Mouse (Mus musculus) frontal cortex, postnatal 36 days (tissue): ENCODE data around the gene Kxd1.

Source experiments
- DNase-seq, 2 experiments: peaks; one replicate each; pipeline ENCODE4 v3.0.0; 2022; ENCODE audit warnings: low spot score in 2 of 2

Kxd1 gene

DNA sequence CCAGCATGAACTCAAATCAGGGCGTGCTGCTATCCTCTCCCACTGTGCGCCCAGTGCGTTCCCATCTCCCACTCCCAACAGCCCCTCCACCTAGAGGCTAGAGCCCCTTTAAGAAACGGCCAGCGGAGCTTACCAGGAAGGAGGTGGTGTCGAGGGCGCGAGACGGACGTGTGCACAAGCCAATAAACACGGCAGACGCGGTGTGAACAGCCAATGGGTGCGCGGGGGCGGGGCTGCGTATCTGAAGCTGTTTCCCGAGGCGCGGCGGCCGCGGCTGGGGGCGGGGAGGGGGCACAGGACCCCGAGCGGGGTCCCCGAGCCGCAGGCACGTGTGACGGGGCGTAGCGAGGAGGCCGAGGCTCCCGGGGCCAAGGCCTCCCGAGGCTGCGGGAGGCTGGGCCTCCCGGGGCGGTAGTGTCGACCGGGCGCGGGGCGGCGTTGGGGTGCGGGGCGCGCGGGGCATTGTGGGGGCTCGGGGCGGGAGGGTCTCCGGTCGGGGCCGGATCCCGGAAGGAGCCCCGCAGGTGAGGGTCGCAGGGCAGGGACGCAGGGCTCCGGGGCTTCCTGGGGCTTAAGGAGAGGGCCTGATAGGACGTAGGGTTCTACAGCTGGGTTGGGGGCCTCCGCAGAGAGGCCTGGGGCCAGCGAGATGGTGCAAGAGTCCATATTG is at the start of gene Kxd1, which contains the start of gene Fkbp8:
Gene Kxd1, minus strand, starts transcription at position 445 of the 670 bp plus-strand sequence.
Gene Fkbp8, plus strand, starts transcription at position 213 of the 670 bp plus-strand sequence.
- peak; percentile 99 to 100 for DNase-seq

DNA sequence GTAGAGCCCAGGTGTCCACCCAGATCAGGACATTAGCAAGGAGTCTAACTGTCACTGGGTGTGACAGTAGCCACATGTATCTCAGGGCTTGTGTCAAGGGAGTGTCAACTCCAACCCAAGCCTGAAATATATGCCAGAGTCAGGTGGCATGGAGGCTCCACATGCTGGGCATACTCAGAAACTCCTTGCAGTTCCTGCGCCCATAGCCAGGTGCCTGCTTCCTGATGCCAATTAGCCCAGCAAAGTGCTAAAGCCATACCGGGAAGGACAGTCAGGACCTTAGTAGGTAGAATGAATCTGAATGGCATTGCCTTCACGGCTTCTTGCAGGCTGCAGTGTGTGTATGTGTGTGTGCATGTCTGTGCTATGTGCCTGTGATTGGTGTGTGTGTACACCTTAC is 49.5 kb upstream of the Kxd1 start:
- no peak for DNase-seq

DNA sequence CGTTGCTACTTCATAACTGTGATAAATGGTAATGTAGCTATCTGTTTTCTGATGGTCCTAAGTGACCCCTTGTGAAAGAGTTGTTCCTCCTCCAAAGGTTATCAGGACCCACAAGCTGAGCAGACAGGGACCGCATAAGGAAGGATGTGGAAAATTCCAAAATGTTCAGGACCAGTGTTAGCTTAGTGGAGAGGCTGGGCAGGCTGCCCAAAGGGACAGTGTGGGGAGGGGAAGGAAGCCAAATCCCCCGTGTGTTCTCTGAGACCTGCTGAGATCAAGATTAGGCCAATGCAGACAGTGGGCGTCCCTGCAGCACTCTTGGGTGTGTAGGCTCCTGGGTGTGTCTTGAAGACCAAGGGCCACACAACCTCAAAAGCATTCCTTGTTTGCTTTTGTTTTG is 47.2 kb upstream of the Kxd1 start:
- no peak for DNase-seq

DNA sequence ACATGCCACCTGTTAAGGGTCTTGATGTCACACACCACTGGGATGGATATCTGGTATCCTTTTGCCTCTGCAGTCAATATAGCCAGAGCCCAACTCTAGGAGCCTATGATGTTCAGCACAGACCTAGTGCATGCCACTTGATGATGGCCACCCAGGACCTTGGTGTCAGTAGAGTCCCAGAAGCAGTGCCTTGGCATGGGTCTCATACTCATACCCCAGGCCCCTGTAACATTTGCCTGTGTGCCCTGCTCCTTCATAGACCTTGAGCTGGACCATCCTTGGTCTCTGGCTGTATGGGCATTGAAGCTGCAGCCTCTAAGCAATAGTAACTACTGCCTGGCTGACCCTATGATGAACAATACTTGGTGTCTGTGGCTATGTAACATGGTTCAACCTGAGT is 46.5 kb upstream of the Kxd1 start:
- DNase-seq = no peak

DNA sequence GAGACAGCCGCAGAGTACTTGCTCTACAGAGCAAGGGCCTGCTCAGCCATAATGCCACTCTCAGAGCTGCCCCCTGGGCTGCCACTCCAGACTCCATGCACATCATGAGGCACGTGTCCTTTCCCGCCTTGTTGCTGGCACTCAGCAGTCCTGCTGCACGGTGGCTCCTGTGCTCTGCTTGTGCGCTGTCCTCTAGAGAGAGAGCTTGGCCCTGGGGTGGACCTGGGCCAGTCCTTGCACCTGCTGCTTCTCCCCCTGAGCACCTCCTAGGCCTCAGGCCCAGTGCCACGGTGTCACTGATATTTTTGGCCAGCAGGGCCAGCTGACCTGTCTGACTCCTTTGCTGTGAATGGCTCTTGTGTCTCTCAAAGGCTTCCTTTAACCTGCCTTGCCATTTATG is 43.2 kb upstream of the Kxd1 start:
- DNase-seq = no peak

DNA sequence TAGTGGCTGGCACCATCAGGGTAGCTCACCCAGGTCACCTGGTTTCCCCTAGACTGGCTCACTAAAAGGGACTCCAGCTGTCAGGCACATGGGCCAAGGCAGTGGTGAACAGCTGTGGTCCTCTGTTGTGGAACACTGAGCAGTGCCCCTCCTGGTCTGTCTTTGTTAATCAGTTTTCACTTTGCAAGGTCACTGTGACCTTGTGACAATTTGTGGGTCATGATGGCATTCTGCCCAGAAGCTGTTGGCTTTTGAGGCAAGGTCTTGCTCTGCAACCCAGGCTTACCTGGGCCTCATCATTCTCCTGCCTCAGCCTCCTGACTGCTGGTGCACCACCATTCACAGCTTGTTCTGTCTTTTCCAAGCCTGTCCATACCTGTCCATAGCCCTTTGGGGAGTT is 42.6 kb upstream of the Kxd1 start:
- DNase-seq = no peak

DNA sequence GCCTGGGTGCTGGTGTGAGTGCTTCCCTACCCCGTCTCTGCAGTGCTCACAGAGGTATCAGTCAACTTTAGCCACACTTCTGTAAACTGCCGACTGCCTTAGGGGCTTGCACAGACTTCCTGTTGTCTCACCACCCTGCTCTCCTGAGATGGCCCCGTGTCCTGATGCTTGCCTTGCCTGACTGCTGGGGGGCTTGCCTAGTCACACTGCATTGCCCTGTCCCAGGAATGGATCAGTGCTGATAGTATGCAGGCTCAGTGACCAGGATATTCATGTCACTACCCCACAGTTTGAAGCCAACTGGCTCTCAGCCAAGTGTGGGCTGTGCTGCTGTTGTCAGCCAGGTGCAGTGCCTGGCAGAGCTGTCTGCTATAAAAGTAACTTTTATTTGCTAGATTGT is 37.8 kb upstream of the Kxd1 start:
- DNase-seq = no peak

DNA sequence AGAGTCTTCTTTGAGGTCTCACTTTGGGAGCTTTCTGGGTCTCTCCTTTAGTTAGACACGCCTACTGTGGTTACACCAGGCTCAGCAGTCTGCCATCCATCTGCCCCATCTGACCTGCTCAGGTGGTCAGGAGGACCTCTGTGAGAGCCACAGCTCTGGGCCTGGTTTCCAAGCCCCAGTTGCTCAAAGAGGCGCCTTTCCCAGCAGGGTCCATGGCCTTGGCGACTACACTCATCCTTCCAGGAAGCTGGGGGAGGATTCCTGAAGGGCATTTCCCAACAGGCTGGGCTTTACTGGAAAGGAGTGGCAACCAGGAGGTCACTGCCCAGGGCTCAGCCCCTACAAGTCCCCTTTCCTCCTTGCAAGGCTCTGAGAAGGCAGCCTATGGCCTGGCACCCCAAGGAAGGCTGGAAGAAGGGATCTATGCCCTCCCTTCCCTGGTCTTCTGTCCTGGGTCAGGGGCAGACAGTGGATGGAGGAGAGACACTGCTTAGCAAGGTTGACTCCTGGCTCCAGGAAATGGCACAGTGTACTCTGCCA is 37.0 kb upstream of the Kxd1 start:
- no peak for DNase-seq

DNA sequence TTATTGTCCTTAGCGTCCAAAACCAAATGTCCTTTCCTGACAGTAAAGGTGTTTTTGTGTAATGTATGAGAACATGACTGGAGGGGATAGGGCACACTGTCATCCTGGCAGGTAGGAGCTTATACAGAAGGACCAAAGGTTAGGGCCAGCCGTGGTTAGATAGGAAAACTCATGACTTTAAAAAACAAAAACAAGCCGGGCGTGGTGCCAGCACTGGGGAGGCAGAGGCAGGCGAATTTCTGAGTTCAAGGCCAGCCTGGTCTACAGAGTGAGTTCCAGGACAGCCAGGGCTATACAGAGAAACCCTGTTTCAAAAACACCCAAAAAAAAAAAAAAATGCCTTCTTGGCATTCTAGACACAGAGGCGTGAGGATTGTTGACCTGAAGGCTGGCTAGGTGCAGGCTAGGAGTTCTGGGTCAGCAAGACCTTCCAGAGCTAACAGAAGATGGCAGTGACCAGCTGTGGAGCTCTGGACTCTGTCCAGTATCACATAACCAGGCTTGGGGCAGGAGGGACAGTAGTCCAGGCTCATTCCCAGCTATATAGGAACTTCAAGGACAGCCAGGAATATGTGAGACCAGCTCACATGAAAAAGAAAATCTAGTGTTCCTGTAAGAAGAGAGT is 36.1 kb upstream of the Kxd1 start:
- no peak for DNase-seq

DNA sequence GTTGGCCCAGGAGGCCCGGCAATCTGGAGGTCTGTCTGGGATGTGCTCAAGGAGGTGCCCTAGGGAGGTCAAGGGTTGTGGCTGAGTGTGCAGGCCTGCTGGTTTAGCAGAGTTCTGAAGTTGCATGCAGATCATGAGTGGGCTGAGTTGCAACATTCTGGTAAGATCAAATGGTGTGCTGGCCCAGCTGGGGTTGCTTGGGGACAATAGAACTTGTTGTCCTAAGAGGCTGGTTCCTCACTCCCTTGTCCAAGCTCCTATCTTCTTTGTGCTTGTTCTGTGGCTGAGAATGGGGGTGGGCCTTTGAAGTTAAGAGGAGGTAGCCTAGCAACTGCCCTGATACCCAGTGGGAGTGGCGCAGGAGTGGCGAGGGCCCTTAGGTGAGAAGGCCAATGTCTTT is 35.0 kb upstream of the Kxd1 start:
- DNase-seq = no peak

DNA sequence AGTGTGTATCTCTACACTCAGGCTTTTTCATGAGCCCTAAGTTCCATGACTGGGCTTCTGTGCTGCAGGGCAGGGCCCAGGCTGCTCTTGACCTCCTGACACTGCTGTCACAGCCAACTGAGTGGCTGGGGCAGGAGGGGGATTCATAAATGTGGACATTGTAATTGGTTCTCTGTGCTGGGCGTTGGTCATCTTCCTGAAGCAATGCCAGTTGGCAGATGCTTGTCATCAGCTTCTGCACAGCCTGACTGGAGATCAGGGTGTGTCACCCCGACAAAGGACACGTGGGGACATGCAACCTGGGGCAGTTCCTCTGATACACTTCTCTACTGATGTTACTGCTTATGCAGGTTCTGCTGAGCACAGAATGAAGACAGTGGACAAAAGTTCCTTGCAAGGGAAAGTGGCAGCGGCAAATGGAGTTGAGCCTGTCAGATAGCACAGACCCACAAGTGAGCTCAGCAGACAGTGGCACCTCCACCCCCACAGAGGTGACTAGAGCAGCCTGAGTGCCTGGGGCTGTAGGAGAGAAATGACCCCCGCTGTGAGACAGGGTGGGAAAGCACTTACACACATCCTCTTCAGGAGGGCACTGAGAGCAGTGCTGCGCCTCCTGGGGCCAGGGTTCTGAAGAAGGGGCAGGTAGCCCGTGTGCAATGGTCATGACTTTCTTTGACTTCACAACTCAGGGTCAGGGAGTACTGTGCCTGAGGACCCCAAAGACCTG is 34.2 kb upstream of the Kxd1 start:
- DNase-seq = no peak

DNA sequence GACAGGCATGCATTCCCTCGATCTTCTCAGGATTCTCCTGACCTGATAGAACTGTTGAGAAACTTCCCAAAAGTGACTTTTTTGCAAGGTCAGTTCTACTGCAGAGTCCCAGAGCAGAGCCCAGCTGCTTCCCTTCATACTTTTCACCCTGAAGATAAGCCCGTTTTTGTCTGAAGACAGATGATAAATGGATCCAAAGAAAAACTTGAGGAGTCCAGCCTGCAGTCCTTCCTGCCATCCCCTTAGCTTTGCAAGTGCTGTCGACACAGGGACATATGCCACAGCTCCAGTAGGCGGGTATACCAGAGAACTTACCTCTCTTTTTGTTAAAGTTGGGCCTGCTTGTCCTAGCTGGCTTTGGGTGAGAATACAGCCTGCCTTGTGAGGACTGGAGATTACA is 33.6 kb upstream of the Kxd1 start:
- no peak for DNase-seq

DNA sequence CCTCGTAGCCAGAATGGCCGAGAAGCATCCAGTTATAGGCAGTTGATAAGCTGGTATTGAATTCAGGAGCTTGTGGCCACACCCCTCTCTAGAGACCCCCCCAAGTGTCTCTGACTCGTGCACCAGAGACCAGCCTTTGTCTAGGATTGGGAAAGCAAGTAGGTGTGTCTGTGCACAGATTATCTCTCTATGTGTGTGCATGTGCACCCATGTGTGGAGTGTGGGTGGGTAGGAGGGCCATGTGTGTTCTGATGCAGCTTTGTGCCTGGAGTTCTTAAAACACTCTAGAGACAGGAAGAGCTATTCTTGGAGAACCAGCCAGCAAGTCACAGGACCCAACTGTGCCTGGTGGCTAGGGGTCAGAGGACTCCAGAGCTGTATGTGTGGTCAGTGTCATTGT is 32.8 kb upstream of the Kxd1 start:
- no peak for DNase-seq

DNA sequence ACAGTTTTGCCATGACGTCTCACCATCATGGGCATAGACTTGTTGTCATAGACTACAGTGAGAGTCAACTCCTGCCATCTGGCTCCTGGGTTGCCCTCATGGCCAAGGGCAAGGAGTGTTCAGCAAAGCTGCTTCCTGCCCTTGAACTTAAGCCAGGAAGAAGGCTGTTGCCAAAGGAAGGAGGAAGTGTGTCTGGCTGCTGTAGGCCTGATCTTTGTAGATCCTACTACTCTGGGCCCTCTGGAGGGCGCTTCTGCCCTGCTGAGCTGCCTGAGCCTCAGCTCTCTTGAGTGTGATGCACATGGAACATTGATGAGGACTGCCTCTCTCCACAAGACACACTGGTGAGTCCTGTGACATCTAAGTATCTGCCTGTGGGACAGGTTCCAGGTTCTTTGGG is 32.3 kb upstream of the Kxd1 start:
- no peak for DNase-seq

DNA sequence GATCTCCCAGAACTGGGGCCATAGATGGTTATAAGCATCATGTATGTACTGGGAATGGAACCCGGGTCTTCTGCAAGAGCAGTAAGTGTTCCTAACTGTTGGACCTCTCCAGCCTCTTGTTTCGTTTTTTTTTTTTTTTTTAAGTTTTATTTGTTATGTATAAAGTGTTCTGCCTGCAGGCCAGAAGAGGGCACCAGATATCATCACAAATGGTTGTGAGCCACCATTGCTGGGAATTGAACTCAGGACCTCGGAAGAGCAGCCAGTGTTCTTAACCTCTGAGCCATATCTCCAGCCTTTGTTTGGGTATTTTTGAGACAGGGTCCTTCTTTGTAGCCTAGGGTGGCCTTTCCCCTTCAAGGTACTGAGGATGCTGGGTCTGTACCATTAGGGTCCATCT is 31.2 kb upstream of the Kxd1 start:
- DNase-seq = no peak

DNA sequence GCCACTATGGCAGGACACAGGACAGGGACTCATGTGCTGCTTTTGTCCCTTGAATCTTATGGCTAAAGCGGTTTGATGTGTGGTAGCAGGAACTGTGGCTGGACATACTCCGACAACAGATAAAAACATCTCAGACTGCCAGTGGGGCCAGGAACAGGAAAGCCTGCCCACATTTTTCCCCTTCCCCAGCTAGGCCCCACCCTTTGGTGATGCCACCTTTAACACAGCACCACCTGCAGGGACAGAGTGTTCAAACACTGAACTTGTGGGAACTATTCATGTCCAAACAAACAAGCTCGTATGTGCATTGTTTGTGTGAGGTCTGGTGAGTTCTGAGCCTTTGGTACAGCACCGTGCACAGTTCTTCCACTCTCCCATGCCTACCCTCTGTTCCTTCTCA is 30.6 kb upstream of the Kxd1 start:
- DNase-seq = no peak

DNA sequence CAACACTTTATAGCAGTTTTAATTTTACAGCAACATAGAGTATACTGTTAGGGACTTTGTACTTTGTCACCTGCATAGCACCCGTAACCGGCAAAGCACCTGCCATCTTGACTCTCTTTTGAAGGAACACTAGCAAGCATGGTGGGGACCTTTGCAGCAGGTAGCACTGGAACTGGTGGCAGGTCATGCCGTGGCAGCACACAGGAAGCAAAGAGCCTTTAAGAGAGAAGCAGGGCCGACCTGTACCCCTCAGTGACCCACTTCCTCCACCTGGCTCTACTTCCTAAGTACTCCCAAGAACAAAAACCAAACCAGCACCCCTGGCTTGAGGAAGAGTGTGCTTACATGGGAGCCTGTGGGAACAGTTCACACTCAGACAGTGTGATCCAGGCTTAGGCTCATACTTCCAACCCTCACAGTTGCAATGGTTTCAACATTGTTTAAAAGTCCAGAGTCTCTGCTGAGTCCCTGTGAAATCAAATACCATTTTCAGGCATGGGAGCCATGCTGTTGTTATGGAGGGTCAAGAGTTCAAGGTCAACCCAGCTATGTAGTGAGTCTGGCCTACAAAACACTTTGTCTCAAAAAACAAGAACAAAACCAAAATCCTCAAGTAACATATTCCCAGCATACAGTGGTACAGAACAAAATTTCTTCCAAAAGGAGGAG is 27.5 kb upstream of the Kxd1 start:
- no peak for DNase-seq

DNA sequence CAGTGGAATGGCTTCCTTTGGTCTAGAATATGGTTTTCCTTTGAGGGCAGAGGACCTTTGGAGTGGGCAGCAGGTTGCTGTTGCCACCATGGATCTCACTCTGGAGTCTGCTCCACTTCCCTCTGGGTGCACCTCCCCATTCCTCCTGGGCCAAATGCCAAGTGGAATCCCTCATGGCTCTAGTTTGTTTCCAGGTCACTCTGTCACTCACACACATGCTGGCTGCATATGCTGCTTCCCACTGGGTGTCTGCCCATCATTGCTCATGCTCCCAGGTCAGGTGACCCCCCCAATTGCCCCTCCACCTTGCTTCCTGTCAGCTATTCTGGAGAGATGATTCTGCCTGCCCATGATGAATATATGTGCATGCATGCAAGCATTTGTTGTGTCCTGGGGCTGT is 26.0 kb upstream of the Kxd1 start:
- DNase-seq = no peak

DNA sequence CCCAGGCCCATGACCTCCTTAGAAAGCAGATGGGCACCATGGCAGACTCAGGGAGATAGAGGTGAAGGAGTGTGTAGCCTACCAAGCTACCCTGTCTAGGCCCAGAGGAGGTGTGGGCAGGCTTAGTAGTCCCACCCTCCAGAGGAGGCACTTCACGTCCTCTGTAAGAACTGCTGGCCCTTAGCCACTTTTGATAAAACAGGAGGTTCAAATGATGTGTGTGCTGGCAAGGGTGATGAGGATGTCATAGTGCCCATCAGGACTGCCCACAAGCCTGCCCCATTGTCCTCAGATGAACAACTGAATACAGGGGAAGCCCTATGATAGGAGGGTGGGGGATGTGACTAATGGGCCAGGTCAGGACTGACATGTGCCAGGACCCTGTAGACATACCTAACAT is 25.1 kb upstream of the Kxd1 start:
- no peak for DNase-seq

DNA sequence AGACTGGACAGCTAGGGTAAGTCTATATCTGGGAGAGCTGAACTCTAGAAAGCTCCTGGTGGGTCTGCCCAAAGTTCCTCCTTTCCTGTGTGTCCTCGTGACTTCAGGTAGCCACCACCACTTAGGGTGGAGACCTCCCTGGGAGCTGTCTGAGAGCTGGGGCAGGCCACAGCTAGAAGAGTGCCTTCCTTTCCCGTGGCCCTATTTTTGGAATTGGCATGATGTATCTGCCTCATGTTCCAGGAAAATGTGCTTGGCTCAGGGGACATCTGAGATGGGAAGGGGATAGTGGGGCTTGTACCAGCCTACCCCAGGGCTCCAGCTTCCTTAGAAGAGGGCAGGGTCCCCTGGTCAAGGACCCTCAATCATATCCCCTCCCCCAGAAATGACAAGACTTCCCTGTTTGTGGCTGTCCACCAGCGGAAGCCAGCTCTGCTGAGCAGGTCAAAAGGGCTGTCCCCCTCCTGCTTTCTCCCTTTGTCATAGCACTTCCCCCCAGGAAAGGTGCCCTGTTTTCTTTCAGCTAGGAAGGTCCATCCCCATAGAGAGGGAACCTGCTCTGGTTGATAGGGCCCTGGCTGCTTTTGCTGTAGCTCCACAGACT is 23.9 kb upstream of the Kxd1 start:
- DNase-seq = no peak

DNA sequence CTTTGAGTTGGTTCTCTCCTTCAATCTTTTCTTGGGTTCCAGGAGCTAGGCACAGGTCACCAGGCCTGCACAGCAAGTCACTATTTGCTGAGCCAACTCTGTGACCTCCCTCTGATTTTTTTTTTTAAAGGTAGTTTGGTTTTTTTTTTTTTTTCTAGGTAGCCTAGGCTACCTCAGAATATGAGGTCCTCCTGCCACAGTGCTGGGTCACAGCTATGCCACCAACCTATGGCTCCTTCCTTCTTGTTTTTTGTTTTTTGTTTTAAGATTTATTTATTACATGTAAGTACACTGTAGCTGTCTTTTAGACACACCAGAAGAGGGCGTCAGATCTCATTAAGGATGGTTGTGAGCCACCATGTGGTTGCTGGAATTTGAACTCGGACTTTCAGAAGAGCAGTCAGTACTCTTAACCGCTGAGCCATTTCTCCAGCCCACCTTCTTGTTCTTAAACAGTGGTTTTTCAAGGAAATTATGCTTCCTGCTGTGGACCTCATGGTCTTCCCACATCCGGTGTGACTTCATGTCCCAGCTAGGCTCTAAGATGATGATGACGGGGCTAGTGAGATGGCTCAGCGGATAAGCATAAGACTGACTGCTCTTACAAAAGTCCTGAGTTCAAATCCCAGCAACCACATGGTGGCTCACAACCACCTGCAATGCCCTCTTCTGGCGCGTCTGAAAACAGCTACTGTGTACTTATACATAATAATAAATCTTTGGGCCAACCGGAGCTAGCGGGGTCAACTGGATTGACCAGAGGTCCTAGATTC is 21.8 kb upstream of the Kxd1 start:
- no peak for DNase-seq
